Mouse (Mus musculus) kidney, adult 2 months (tissue): ENCODE measurements around the gene Psmb7. TPM values are rescaled to one million over a fixed set of nuclear protein-coding genes. Genes with fewer than 3 reads are reported as not detected.

ENCODE experiments used
- DNase-seq: peaks from one replicate; pipeline ENCODE4 v3.0.0; 2021
- H3K27ac ChIP-seq: fragments of 200-500 bp; 2 replicates; pipeline ENCODE4 v1.5.1; 2012; ENCODE audit warnings: low read depth, low read length, control low read depth, inconsistent platforms; ENCODE audit not compliant: insufficient read depth
- H3K27me3 ChIP-seq: fragments of 200-500 bp; replicated peaks from 2 replicates; pipeline ENCODE4 v1.6.1; 2012; ENCODE audit warnings: mild to moderate bottlenecking, moderate library complexity, low read length, inconsistent platforms; ENCODE audit not compliant: control insufficient read depth, insufficient read depth
- H3K36me3 ChIP-seq: fragments of 200-500 bp; 2 replicates; pipeline ENCODE4 v1.6.1; 2012; ENCODE audit warnings: mild to moderate bottlenecking, moderate library complexity, low read length, inconsistent platforms; ENCODE audit not compliant: control insufficient read depth, insufficient read depth
- H3K4me1 ChIP-seq: fragments of 200-500 bp; 2 replicates; pipeline ENCODE4 v1.6.1; 2011; ENCODE audit warnings: low read length; ENCODE audit not compliant: control insufficient read depth, insufficient read depth
- H3K4me3 ChIP-seq: fragments of 200-500 bp; 2 replicates; pipeline ENCODE4 v1.5.1; 2011; ENCODE audit warnings: mild to moderate bottlenecking, low read depth, low read length, control low read depth; ENCODE audit not compliant: insufficient read depth
- CTCF ChIP-seq: fragments of 200-500 bp; conservative IDR thresholded peaks from 2 replicates; pipeline ENCODE4 v1.5.1; 2011; ENCODE audit warnings: low read depth, mild to moderate bottlenecking, control low read depth, low read length, moderate library complexity, mixed read lengths; ENCODE audit not compliant: insufficient read depth, insufficient read length
- POLR2A ChIP-seq: fragments of 200-500 bp; IDR thresholded peaks from one replicate; pipeline ENCODE4 v1.6.1; 2011; ENCODE audit warnings: low read depth, low read length, control low read depth
- WGBS: fragments of 180-500 bp; shearing (Covaris S2); methylation state at CpG from one replicate; pipeline ENCODE4 v1.1.7; 2018; 5-methylcytosine and 5-hydroxymethylcytosine counted together
- polyA plus RNA-seq: library from polyadenylated mRNA; depleted of rRNA; stranded (reverse); fragments of >200 nt; gene quantifications from 2 replicates; pipeline ENCODE4 v1.2.3, GENCODE M21; 2012

The Psmb7 gene
- polyA plus RNA-seq, 1 experiment, result 136 TPM

DNA sequence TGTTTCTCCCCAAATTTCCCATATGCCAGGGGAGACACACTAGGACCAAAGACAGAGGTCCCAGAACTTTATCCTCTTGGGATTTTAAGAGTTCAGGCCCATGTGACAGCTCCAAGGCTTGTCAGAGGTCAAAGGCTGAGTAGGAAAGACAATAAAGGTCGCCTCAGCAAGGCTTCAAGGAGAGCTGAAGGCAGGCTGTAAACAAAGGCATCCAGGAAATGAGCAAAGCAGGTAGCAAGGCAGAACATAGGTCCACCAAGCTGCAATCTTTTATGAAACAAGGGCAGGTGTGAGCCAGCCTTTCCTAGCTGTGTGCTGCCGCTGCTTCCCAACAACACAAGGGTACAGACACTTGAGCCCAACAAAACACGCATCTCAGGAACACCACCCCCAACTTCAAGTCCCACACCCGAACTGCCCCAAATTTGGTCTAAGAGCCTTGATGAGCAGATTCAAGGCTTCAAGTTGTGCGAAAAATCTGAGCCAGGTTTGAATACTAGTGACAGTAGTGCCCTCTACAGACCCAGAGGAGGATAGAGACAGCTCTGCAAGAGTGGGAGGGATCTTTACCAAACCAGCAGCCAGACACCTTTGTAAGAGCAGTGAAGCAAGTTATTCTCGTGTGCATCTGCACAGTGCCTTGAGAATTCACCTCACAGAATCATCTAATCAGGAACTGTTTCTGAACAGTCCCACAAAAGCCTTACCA, 52.0 kb downstream of the Psmb7 start:
- TF ChIP-seq CTCF (peak; percentile 28; the same call in 1 of the 2 replicates), POLR2A (no peak)
- H3K27me3 ChIP-seq, result no peaks in the 10 kb centered on the region; the same call in 1 of the 2 replicates
- H3K27ac ChIP-seq, result no peak overlapping the region
- DNase-seq, result peak; percentile 28
- H3K4me1 ChIP-seq, result no peaks in the 10 kb centered on the region
- no peaks in the 10 kb centered on the region for H3K36me3 ChIP-seq
- 53% methylated on average over 6 of the region's 6 CpGs for WGBS
- H3K4me3 ChIP-seq, result no peak overlapping the region

- TF ChIP-seq POLR2A, result no peak
- no peak for TF ChIP-seq CTCF
- Histone ChIP-seq H3K4me3 (no peak overlapping the region), H3K36me3 (no peaks in the 10 kb centered on the region), H3K27me3 (no peaks in the 10 kb centered on the region), H3K27ac (no peak overlapping the region), H3K4me1 (no peaks in the 10 kb centered on the region)
- 69% methylated on average over 6 of the region's 6 CpGs for WGBS
- DNase-seq, result no peak
Measured at GRCm38 (mm10) chr2:38586733-38587132, 57.2 kb downstream of the Psmb7 start.

DNA sequence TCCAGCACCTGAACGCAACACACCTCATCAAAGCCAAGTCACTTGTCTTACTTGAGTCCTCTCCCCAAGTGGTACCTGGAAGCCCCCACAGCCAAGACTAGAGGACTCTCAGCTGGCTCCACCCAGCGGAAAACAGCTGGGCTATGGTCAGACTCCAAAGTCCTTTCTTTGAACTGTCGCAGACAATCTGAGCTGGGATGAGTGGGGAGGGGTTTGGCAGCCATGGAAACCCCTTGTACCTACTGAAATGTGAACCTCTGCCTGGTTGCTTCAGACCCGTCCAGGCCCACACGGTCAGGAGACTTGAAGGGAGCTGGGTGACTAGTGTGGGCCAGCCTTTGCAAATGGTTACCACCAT, 58.5 kb downstream of the Psmb7 start:
- Histone ChIP-seq H3K36me3 (no peaks in the 10 kb centered on the region), H3K27ac (no peak overlapping the region), H3K4me1 (no peaks in the 10 kb centered on the region), H3K27me3 (no peaks in the 10 kb centered on the region), H3K4me3 (no peak overlapping the region)
- peak; percentile 63 for DNase-seq
- TF ChIP-seq POLR2A (no peak), CTCF (no peak)
- 39% methylated on average over 5 of the region's 5 CpGs for WGBS

DNA sequence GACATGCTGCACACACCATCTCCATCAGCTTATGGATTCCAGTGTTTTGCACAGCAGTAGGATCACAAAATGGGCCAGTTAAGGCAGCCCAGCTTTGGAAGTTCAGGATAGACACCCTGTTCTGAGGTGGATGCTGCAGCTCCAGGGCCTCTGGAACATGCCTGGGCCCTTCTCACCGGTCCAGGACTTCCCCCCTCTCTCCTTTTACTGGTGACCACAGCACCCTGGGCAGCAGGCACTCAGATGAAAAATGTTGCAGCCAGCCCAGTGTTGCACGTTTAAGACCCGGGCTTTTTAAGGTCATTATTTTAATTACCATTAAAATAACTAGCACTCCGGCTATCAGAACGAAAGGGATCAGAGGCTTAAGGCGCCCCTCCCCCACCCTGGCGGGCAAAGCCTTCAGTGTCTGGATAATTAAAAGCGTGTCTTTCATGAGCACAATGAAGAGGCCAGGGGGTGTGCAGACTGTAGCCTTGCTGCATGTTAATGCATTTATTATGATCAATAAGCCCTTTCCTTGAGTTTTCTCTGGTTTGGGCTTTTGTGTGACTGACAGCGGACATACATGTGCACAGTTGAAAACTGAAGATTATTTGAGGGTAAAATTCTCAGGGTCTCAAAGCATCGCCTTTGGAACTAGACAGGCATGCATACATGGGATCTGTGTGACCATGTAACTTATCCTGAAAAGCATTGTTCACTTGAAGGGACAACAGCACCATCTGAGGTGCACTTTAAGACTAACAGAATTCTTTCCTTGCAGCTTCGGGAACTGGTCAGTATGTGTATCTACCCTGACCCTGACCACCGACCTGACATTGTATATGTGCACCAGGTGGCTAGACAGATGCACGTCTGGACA, 59.1 kb downstream of the Psmb7 start:
- no peaks in the 10 kb centered on the region for H3K36me3 ChIP-seq
- no peaks in the 10 kb centered on the region for H3K27me3 ChIP-seq
- TF ChIP-seq POLR2A (no peak), CTCF (no peak)
- no peak overlapping the region for H3K27ac ChIP-seq
- WGBS, result 47% methylated on average over 13 of the region's 13 CpGs
- H3K4me3 ChIP-seq, result no peak overlapping the region
- no peaks in the 10 kb centered on the region for H3K4me1 ChIP-seq
- no peak for DNase-seq

DNA sequence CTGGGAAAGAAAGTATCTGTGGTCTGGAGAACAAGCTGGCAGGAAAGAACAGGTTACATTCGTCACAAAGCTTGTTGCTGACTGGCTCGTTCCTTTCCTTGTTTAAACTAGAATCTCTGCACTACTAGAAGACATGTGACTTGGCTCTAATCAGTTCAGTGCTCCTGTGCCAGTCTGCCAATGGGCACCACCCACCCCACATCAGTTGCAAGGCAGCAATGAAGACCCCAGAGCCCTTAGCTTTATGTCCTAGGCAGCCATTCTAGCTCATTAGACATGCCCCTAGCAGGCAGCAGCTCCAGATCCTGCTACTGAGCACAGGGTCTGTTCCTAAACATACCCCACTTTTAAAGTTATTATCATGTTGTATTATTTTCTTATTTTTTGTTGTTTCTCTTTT, 59.9 kb downstream of the Psmb7 start:
- no peak overlapping the region for H3K27ac ChIP-seq
- no peaks in the 10 kb centered on the region for H3K4me1 ChIP-seq
- TF ChIP-seq POLR2A (no peak), CTCF (no peak)
- no peak overlapping the region for H3K4me3 ChIP-seq
- H3K36me3 ChIP-seq, result no peaks in the 10 kb centered on the region
- no peak for DNase-seq
- no peaks in the 10 kb centered on the region for H3K27me3 ChIP-seq
- WGBS, result 60% methylated on average over 2 of the region's 2 CpGs

GRCm38 (mm10) chr2:38579528-38579927, 64.4 kb downstream of the Psmb7 start:
- Histone ChIP-seq H3K4me3 (no peak overlapping the region), H3K36me3 (no peaks in the 10 kb centered on the region), H3K27me3 (no peaks in the 10 kb centered on the region), H3K4me1 (no peaks in the 10 kb centered on the region), H3K27ac (no peak overlapping the region)
- WGBS, result 81% methylated on average over 1 of the region's 1 CpGs
- DNase-seq, result no peak
- no peak for TF ChIP-seq CTCF
- no peak for TF ChIP-seq POLR2A

GRCm38 (mm10) chr2:38578602-38579521, 65.0 kb downstream of the Psmb7 start:
- H3K4me1 ChIP-seq, result no peaks in the 10 kb centered on the region
- no peak overlapping the region for H3K27ac ChIP-seq
- no peaks in the 10 kb centered on the region for H3K27me3 ChIP-seq
- no peaks in the 10 kb centered on the region for H3K36me3 ChIP-seq
- TF ChIP-seq POLR2A, result no peak
- no peak for TF ChIP-seq CTCF
- no peak overlapping the region for H3K4me3 ChIP-seq
- 73% methylated on average over 13 of the region's 13 CpGs for WGBS
- no peak for DNase-seq
